Mouse (Mus musculus): ENCODE results near the gene Wwc1. TPM values are rescaled to one million over a fixed set of nuclear protein-coding genes. Genes with fewer than 3 reads are reported as not detected.

Wwc1 gene
- polyA plus RNA-seq, 1 experiment from 2014 or later: 2.0 TPM

DNA sequence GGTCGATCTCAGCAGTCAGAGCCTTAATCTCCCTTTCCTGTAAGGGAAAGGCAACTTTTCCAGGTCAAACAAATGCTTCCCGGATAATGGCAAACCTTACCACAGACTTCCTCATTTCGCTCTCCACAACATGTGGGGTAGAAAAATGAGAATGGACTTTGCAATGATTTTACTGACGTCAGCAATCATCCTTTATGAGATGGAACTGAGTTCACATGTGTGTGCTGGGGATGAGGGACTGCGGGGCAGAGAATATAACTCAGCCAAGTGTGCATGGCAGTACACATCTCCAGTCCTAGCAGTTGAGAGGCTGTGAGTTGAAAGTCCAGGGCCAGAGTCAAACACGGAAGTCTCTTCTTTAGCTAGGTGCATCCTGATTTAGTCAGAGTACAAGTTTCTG, 147.1 kb downstream of the Wwc1 start:
- Histone ChIP-seq H3K36me3 (ENCODE audit: control insufficient read depth, insufficient read depth, low read length) (peaks cover 41% of the 10 kb centered on the region), H3K27ac (replicated peaks in 1 of 2; ENCODE audit: control insufficient read depth in 1 of 2, insufficient read depth in 1 of 2, low read depth in 2 of 2, low read length in 2 of 2) (no peak overlapping the region), H3K9me3 (ENCODE audit: control insufficient read depth, low read length) (no peaks in the 10 kb centered on the region), H3K4me2 (ENCODE audit: low read length) (peak overlapping the region; percentile 90), H3K4me3 (ENCODE audit: control insufficient read depth in 1 of 2, insufficient read depth in 1 of 2, low read depth in 1 of 2, low read length in 2 of 2) (peak overlapping the region; percentile 16 to 98; a peak in 3 of 4 replicates), H3K27me3 (ENCODE audit: control insufficient read depth, insufficient read depth, low read length) (no peaks in the 10 kb centered on the region), H3K4me1 (ENCODE audit: control insufficient read depth in 2 of 2, insufficient read depth in 2 of 2, low read length in 2 of 2) (peaks cover 3 to 12% of the 10 kb centered on the region in 2 experiments; a peak in 3 of 4 replicates), H3K9ac (ENCODE audit: low read length) (peak overlapping the region; percentile 88)
- ATAC-seq (ENCODE audit: insufficient number of reproducible peaks, insufficient read depth, low FRiP score, low read depth): no peak
- 74% methylated on average over 6 of the region's 6 CpGs for WGBS

DNA sequence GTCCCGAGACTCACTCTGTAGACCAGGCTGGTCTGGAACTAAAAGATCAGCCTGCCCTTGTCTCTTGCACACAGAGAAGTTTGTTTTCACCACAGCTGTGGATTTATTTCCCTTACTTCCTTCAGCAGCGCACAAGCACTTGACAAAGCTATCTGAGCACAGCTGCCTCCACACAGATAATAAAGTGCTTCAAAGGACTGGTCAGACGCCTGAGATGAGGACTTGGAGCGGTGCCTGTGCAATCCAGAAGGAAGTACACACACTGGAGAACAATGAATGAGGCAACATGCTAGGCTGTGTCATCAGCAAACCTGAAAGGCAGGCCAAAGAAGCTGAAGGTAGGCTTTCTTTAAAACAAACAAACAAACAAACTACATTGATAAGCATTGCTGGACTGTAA, 148.2 kb downstream of the Wwc1 start:
- no peak overlapping the region for H3K27ac ChIP-seq (replicated peaks in 1 of 2; ENCODE audit: control insufficient read depth in 1 of 2, insufficient read depth in 1 of 2, low read depth in 2 of 2, low read length in 2 of 2)
- ATAC-seq (ENCODE audit: insufficient number of reproducible peaks, insufficient read depth, low FRiP score, low read depth): no peak
- H3K9ac ChIP-seq (ENCODE audit: low read length): no peak overlapping the region
- H3K4me3 ChIP-seq (ENCODE audit: control insufficient read depth in 1 of 2, insufficient read depth in 1 of 2, low read depth in 1 of 2, low read length in 2 of 2): no peak overlapping the region
- H3K4me2 ChIP-seq (ENCODE audit: low read length): no peak overlapping the region
- H3K27me3 ChIP-seq (ENCODE audit: control insufficient read depth, insufficient read depth, low read length): no peaks in the 10 kb centered on the region
- H3K9me3 ChIP-seq (ENCODE audit: control insufficient read depth, low read length): no peaks in the 10 kb centered on the region
- WGBS: 25% methylated on average over 4 of the region's 4 CpGs
- peaks cover 52% of the 10 kb centered on the region for H3K36me3 ChIP-seq (ENCODE audit: control insufficient read depth, insufficient read depth, low read length)
- peaks cover 3 to 9% of the 10 kb centered on the region in 2 experiments; a peak in 3 of 4 replicates for H3K4me1 ChIP-seq (ENCODE audit: control insufficient read depth in 2 of 2, insufficient read depth in 2 of 2, low read length in 2 of 2)

DNA sequence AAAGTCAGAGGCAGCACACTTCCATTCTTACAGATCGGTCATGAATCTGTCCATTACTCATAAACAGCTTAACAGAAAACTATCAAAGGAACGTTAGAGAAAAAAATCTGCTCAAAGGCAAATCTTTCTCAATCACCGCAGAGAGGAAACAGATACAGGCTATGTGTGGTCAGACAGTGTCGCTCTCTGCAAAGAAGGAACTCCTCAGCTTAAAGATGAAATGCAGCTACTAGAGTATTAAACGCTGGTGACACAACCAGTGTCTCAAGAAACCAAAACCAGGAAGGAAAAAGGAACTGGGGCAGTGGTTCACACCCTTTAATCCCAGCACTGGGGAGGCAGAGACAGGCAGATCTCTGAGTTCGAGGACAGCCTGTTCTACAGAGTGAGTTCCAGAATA, 152.6 kb downstream of the Wwc1 start:
- no peak for ATAC-seq (ENCODE audit: insufficient number of reproducible peaks, insufficient read depth, low FRiP score, low read depth)
- WGBS: 93% methylated on average over 6 of the region's 6 CpGs
- peaks cover 88% of the 10 kb centered on the region for H3K36me3 ChIP-seq (ENCODE audit: control insufficient read depth, insufficient read depth, low read length)

DNA sequence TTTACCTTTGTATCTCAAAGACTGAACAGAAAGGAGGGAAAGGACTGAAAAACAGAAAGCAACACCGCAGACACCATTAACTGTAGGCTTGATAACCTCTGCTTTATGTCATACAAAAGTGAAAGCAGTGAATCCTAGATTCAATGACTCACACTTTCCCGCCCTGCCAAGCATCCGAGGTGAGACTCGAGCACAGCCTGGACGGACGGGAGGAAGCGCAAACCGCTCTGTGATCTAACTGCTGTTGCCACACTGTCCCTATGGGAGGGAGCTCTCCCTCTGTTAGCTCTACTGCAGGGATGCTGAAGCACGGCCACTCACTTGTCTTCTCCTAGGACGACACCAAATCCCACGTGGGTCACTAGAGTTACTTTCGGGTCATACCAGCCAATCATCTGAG, 164.0 kb downstream of the Wwc1 start:
- H3K4me1 ChIP-seq (ENCODE audit: control insufficient read depth in 2 of 2, insufficient read depth in 2 of 2, low read length in 2 of 2): no peaks in the 10 kb centered on the region
- no peaks in the 10 kb centered on the region for H3K27me3 ChIP-seq (ENCODE audit: control insufficient read depth, insufficient read depth, low read length)
- H3K4me2 ChIP-seq (ENCODE audit: low read length): no peak overlapping the region
- no peaks in the 10 kb centered on the region for H3K9me3 ChIP-seq (ENCODE audit: control insufficient read depth, low read length)
- H3K36me3 ChIP-seq (ENCODE audit: control insufficient read depth, insufficient read depth, low read length): peaks cover 98% of the 10 kb centered on the region
- no peak for ATAC-seq (ENCODE audit: insufficient number of reproducible peaks, insufficient read depth, low FRiP score, low read depth)
- WGBS: 83% methylated on average over 12 of the region's 12 CpGs
- no peak overlapping the region for H3K27ac ChIP-seq (replicated peaks in 1 of 2; ENCODE audit: control insufficient read depth in 1 of 2, insufficient read depth in 1 of 2, low read depth in 2 of 2, low read length in 2 of 2)
- no peak overlapping the region for H3K4me3 ChIP-seq (ENCODE audit: control insufficient read depth in 1 of 2, insufficient read depth in 1 of 2, low read depth in 1 of 2, low read length in 2 of 2)
- H3K9ac ChIP-seq (ENCODE audit: low read length): no peak overlapping the region

More for the DNA sequence above, 152.6 kb downstream of the Wwc1 start:
- Histone ChIP-seq H3K4me1 (ENCODE audit: control insufficient read depth in 2 of 2, insufficient read depth in 2 of 2, low read length in 2 of 2) (no peaks in the 10 kb centered on the region), H3K27me3 (ENCODE audit: control insufficient read depth, insufficient read depth, low read length) (no peaks in the 10 kb centered on the region), H3K9me3 (ENCODE audit: control insufficient read depth, low read length) (no peaks in the 10 kb centered on the region), H3K9ac (ENCODE audit: low read length) (no peak overlapping the region), H3K4me2 (ENCODE audit: low read length) (no peak overlapping the region), H3K27ac (replicated peaks in 1 of 2; ENCODE audit: control insufficient read depth in 1 of 2, insufficient read depth in 1 of 2, low read depth in 2 of 2, low read length in 2 of 2) (no peak overlapping the region), H3K4me3 (ENCODE audit: control insufficient read depth in 1 of 2, insufficient read depth in 1 of 2, low read depth in 1 of 2, low read length in 2 of 2) (no peak overlapping the region)

DNA sequence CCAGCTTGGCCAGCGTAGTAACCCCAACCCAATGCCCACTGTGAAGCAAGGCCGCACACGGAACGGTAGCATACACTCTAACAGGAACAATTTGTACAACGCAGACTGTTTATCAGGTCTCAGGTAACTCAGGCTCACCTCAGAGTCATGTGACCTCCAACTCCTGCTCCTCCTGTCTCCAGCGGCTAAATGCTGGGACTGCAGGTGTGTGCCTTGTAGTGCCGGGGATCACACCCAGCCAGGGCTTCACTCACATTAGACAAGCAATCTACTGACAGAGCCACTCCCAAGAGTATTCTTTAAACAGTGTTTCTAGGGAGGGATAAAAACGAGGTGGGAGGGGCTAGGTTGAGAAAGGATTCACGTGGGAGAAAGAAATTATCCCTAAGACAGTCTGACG, 168.9 kb downstream of the Wwc1 start:
- H3K27ac ChIP-seq (replicated peaks in 1 of 2; ENCODE audit: control insufficient read depth in 1 of 2, insufficient read depth in 1 of 2, low read depth in 2 of 2, low read length in 2 of 2): no peak overlapping the region
- no peak for ATAC-seq (ENCODE audit: insufficient number of reproducible peaks, insufficient read depth, low FRiP score, low read depth)
- H3K4me1 ChIP-seq (ENCODE audit: control insufficient read depth in 2 of 2, insufficient read depth in 2 of 2, low read length in 2 of 2): no peaks in the 10 kb centered on the region
- WGBS: 85% methylated on average over 10 of the region's 10 CpGs
- H3K9me3 ChIP-seq (ENCODE audit: control insufficient read depth, low read length): no peaks in the 10 kb centered on the region
- H3K27me3 ChIP-seq (ENCODE audit: control insufficient read depth, insufficient read depth, low read length): no peaks in the 10 kb centered on the region
- peaks cover 100% of the 10 kb centered on the region for H3K36me3 ChIP-seq (ENCODE audit: control insufficient read depth, insufficient read depth, low read length)
- no peak overlapping the region for H3K4me3 ChIP-seq (ENCODE audit: control insufficient read depth in 1 of 2, insufficient read depth in 1 of 2, low read depth in 1 of 2, low read length in 2 of 2)
- H3K4me2 ChIP-seq (ENCODE audit: low read length): no peak overlapping the region
- no peak overlapping the region for H3K9ac ChIP-seq (ENCODE audit: low read length)

DNA sequence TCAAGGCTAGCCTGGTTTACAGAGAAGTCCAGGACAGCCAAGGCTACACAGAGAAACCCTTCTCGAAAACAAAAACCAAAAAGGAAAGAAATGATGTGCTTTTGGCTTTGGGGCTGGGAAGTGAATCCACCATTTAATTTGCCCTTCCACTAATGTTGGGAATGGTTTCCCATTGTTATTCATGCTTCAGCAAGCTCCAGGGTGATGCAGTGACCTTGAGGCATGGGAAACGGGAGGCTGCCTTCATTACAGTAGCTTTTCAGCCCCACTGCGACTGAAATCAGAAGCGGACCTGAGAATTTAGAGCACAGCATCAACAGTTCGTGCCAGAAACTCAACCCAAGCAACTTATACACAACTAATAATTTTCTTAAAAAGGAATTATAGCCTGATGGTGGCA, 179.0 kb downstream of the Wwc1 start:
- H3K4me2 ChIP-seq (ENCODE audit: low read length): no peak overlapping the region
- no peaks in the 10 kb centered on the region for H3K9me3 ChIP-seq (ENCODE audit: control insufficient read depth, low read length)
- ATAC-seq (ENCODE audit: insufficient number of reproducible peaks, insufficient read depth, low FRiP score, low read depth): no peak
- H3K36me3 ChIP-seq (ENCODE audit: control insufficient read depth, insufficient read depth, low read length): no peaks in the 10 kb centered on the region
- 71% methylated on average over 5 of the region's 5 CpGs for WGBS
- H3K4me1 ChIP-seq (ENCODE audit: control insufficient read depth in 2 of 2, insufficient read depth in 2 of 2, low read length in 2 of 2): peaks cover 2 to 6% of the 10 kb centered on the region in 2 experiments; a peak in 3 of 4 replicates
- peaks cover 38% of the 10 kb centered on the region for H3K27me3 ChIP-seq (ENCODE audit: control insufficient read depth, insufficient read depth, low read length)
- no peak overlapping the region for H3K9ac ChIP-seq (ENCODE audit: low read length)
- H3K4me3 ChIP-seq (ENCODE audit: control insufficient read depth in 1 of 2, insufficient read depth in 1 of 2, low read depth in 1 of 2, low read length in 2 of 2): no peak overlapping the region
- no peak overlapping the region for H3K27ac ChIP-seq (replicated peaks in 1 of 2; ENCODE audit: control insufficient read depth in 1 of 2, insufficient read depth in 1 of 2, low read depth in 2 of 2, low read length in 2 of 2)

DNA sequence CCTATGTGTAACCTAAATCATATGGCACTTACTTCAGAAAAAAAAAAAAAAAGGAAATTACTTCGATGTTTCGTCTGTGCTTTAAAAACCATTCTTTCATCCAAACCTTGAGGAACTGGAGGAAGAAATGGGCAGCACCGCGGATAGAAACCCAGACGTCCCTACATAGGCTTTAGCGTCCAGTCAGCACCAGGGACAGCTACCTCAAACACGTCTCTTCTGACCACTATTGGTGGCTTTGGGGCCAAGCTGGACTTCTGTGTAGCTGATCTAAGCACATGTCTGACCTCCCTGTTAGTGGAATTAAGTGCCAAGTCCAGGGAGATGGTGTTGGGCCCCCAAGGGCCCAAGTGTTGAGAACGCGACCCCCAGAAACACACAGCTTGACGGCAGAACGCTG, 181.5 kb downstream of the Wwc1 start, which contains the start of gene Fbll1:
Fbll1 (minus strand) TSS at position 11 of the 400 bp plus-strand sequence.
- ATAC-seq (ENCODE audit: insufficient number of reproducible peaks, insufficient read depth, low FRiP score, low read depth): no peak
- Histone ChIP-seq H3K27me3 (ENCODE audit: control insufficient read depth, insufficient read depth, low read length) (peaks cover 45% of the 10 kb centered on the region), H3K27ac (replicated peaks in 1 of 2; ENCODE audit: control insufficient read depth in 1 of 2, insufficient read depth in 1 of 2, low read depth in 2 of 2, low read length in 2 of 2) (no peak within 1 kb of the TSS), H3K9ac (ENCODE audit: low read length) (no peak within 1 kb of the TSS), H3K4me2 (ENCODE audit: low read length) (peak within 1 kb of the TSS; percentile 58), H3K4me3 (ENCODE audit: control insufficient read depth in 1 of 2, insufficient read depth in 1 of 2, low read depth in 1 of 2, low read length in 2 of 2) (peak within 1 kb of the TSS; percentile 10 to 33; a peak in 2 of 4 replicates), H3K9me3 (ENCODE audit: control insufficient read depth, low read length) (no peaks in the 10 kb centered on the region), H3K36me3 (ENCODE audit: control insufficient read depth, insufficient read depth, low read length) (no peaks in the 10 kb centered on the region), H3K4me1 (ENCODE audit: control insufficient read depth in 2 of 2, insufficient read depth in 2 of 2, low read length in 2 of 2) (peaks cover 2 to 6% of the 10 kb centered on the region in 2 experiments; a peak in 3 of 4 replicates)
- 14% methylated on average over 11 of the region's 11 CpGs for WGBS

DNA sequence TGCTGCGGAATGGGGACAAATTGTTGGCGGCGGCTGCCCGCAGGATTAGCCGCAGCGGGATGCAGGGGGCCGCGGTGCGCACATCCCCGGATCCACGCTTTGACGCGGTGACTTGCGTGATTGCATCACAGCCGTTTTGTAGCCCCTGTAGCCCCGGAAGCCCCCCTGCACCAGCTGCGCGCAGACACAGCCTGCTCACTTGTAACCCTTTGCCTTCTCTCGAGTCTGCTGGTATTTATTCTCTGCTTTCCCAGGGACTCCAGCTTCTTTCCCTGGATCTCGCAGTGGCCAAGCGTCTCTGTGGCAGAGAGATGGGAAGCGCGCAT, 181.9 kb downstream of the Wwc1 start:
- 3% methylated on average over 23 of the region's 23 CpGs for WGBS
- Histone ChIP-seq H3K9me3 (ENCODE audit: control insufficient read depth, low read length) (no peaks in the 10 kb centered on the region), H3K9ac (ENCODE audit: low read length) (no peak overlapping the region), H3K4me2 (ENCODE audit: low read length) (peak overlapping the region; percentile 58), H3K27me3 (ENCODE audit: control insufficient read depth, insufficient read depth, low read length) (peaks cover 45% of the 10 kb centered on the region), H3K27ac (replicated peaks in 1 of 2; ENCODE audit: control insufficient read depth in 1 of 2, insufficient read depth in 1 of 2, low read depth in 2 of 2, low read length in 2 of 2) (no peak overlapping the region), H3K36me3 (ENCODE audit: control insufficient read depth, insufficient read depth, low read length) (no peaks in the 10 kb centered on the region), H3K4me3 (ENCODE audit: control insufficient read depth in 1 of 2, insufficient read depth in 1 of 2, low read depth in 1 of 2, low read length in 2 of 2) (peak overlapping the region; percentile 0 to 33; a peak in 2 of 4 replicates), H3K4me1 (ENCODE audit: control insufficient read depth in 2 of 2, insufficient read depth in 2 of 2, low read length in 2 of 2) (peaks cover 2 to 6% of the 10 kb centered on the region in 2 experiments; a peak in 3 of 4 replicates)
- no peak for ATAC-seq (ENCODE audit: insufficient number of reproducible peaks, insufficient read depth, low FRiP score, low read depth)
